Mouse (Mus musculus): Measurements from ENCODE around the gene Hand1.
"Not testable (repeated sequence)": the region's sequence is repeated elsewhere in the genome, so short reads cannot be mapped to it uniquely, and the experiment has no call there.

Hand1 gene

GRCm38 (mm10) chr11:57832552-57833201 is at the start of gene Hand1:
Hand1 (minus strand) TSS chr11:57832818.
- no peak for DNase-seq

DNA sequence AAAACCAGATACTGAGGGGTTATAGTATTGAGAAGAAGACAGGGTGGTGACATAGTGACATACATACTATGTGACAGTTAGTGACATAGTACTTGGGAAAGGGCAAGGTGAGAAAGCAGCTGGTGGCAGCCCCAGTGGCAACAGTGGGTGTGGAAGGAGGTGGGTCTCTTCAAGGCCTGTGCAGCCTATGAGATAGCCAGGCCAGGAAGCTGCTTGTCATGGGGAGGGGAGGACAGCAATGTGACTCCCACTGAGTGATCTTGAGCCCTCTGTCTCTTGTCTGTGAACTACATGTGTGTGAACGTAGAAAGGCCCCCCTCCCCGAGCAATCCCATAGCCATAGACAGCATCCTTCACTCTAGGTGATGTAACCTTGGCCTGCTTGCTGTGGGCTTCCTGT is 43.5 kb upstream of the Hand1 start:
- no peak for DNase-seq

DNA sequence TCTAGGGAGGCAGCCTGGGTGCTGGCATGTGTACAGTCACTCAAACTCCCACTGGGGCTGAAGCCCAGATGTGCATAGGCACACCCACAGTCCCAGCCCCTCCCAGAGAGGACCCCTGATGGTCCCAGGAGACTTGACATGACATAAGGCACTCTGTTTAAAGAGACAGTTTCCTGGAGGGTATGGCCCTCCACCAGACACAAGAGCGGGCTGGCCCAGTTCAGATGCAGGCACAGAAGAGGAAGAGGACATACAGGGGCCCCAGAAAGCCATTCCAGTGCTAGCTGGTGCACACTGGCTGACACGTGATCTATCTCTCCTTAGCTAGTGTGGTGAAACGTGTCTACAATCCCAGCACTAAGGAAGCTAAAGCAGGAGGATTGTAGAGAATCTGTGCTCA is 40.4 kb upstream of the Hand1 start:
- DNase-seq: no peak

DNA sequence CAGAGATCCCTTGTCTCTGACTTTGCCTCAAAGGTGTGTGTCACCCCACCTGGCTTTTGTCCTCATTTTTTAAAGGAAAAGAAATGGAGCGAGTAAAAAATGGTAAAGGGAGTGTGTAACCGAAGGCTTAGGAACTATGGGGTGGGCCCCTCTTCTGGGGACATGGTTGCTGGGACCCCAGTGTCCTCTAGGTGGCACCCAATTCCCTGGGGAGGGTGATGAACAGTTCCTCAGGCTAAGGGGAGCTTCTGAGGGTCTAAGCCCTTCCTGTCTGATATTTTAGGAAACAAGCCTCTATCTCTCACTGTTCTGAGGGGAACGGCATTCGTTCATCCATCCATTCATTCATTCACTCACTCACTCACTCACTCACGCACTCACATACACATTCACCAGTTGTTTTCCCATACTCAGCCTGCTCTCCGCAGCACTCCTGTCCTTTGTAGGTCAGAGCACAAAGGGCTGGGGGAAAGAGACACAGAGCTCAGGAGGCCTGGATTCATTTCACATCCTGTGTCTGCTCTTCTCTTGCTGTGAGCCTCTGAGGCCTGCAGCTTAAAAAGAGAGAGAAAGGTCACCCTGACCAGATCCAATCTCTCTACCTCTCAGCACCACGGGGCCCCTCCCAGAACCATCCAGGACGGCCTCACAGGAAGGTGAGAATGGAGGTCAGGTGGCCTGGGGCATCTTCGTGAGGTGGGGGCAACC is 36.3 kb upstream of the Hand1 start:
- DNase-seq: no peak

GRCm38 (mm10) chr11:57866466-57866865 is 33.8 kb upstream of the Hand1 start:
- DNase-seq: no peak

DNA sequence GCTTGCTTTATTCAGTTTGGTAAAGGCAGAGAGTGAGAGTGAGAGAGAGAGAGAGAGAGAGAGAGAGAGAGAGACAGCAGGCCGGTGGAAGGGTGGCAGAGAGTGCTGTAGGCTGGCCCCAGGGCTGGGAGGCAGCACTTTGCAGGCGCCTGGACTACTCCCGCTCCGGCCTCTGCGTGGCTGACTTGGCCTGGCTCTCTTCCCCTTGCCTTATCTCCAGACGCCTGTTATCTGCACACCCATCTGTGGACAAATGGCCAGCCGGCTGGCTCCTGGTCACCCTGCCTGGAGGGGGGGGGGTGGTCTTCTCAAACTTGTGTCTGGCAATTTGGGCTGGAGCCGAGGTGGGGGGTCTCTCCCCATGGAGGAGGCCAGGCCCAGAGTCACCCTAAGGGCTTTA is 32.0 kb upstream of the Hand1 start:
- DNase-seq: no peak

GRCm38 (mm10) chr11:57862088-57862487 is 29.5 kb upstream of the Hand1 start:
- DNase-seq: no peak

- no peak for DNase-seq
Observed at GRCm38 (mm10) chr11:57857709-57858108, 25.1 kb upstream of the Hand1 start.

- DNase-seq: no peak
Observed at GRCm38 (mm10) chr11:57853571-57853970, 21.0 kb upstream of the Hand1 start.

DNA sequence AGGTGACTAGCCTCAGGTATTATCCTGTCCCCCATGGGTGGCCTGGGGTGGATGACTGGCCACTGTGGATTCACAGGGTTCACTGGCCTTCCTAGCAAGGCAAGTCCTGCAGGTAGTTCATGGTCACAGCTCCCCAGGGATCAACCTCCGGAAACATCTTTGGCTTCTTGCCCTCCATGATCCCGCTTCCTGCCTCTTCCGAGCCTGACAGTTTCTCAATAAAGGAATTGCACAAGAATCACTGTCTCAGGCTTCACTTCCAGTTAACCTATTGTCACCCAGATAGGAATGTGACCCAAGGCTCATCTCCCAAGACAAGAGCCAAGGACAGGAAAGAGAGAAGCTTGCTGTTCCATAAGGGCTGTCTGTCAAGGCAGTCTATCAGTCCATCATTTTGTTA is 18.3 kb upstream of the Hand1 start:
- DNase-seq: no peak

- no peak for DNase-seq
Observed at GRCm38 (mm10) chr11:57850298-57850697, 17.7 kb upstream of the Hand1 start.

- DNase-seq: no peak
Observed at GRCm38 (mm10) chr11:57847396-57847795, 14.8 kb upstream of the Hand1 start.

DNA sequence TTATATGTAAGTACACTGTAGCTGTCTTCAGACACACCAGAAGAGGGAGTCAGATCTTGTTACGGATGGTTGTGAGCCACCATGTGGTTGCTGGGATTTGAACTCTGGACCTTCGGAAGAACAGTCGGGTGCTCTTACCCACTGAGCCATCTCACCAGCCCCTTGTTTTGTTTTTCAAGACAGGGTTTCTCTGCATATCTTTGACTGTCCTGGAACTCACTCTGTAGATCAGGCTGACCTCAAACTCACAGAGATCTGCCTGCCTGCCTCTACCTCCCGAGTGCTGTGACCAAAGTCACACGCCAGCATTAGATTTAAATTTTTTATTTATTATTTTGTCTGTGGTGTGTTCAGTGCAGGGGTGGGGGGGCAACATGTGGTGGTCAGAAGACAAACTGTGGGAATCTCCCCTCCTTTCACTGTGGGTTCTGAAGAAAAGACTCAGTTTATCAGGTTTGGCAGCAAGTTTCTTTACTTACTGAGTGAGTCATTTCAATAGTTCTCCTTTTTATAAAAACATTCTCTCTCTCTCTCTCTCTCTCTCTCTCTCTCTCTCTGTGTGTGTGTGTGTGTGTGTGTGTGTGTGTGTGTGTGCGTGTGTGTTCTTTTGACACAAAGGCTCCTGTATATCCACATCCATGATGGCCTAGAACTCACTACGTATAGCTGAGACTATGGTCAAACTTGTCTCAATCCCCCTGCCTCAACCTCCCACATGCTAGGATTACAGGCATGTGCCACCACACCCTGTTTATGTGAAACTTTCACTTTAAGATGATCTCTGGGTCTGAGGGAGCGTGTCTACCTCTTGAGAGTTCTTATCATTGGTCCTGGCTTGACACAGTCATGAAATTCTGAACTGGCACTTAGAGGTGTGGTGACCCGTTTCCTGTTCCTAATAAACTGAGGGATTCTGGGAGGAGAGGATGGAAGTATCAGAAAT is 14.1 kb upstream of the Hand1 start:
- DNase-seq: not testable (repeated sequence)

GRCm38 (mm10) chr11:57841391-57841790 is 8.8 kb upstream of the Hand1 start:
- no peak for DNase-seq

- DNase-seq: no peak
Observed at GRCm38 (mm10) chr11:57840986-57841385, 8.4 kb upstream of the Hand1 start.

GRCm38 (mm10) chr11:57837861-57838680 is 5.5 kb upstream of the Hand1 start:
- DNase-seq: no peak

DNA sequence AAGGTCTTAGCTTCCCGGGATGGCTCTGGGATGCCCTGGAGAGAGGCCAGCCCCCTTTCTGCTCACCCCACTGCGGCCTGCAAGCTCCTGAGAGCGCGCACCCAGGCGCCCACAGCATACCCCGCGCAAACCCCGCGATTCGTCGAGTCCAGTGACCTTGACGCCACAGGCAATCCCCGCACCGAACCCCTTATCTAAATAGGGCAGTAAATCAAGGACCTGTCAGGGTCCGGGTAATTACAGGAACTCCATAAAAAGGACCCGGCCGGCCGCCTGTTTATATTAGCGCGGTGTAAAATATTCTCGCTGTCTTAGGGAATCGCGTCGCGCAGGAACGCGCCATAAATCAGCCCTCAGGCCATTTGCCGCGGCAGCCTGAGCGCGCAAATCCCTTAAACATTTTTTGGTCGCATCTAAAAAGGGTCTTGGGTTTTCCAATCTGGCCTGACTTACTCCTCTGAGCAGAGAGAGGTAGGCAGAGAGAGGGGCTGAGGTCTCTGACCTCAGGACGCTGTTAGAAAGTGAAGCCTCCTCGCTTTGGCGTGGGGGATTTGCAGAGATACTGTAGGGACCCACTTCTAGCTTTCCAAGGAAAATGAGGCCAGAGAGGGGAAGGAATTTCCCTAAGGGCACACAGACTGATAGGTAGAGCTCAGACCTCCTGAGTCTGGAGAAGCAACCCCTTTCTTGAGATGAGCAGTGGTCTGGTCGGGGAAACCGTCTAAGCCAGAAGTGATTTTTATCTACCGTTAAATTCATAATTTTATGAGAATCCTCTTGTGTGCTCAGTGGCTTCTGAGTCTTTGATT is 4.5 kb upstream of the Hand1 start:
- DNase-seq: no peak

DNA sequence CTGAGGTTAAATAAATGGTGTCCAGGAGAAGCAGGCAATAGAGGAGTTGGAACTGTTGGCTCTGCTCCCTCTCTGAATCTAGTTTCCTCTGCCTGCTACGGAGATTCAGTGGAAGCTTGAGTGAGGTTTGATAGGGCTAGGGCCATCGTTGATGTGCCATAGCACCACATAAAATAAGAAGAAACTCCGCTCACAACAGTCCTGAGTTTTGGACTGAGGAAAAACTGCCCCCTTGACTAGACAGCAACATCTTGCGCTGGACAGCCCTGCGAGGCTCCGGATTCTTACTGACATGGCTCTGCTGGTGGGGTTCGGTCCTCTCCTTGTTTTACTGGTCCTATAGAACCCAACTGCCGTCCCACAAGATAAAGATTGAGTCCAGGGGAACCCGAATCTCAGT is 3.8 kb upstream of the Hand1 start:
- DNase-seq: no peak

GRCm38 (mm10) chr11:57835931-57836330 is 3.3 kb upstream of the Hand1 start:
- no peak for DNase-seq

GRCm38 (mm10) chr11:57835331-57835730 is 2.7 kb upstream of the Hand1 start:
- DNase-seq: no peak

DNA sequence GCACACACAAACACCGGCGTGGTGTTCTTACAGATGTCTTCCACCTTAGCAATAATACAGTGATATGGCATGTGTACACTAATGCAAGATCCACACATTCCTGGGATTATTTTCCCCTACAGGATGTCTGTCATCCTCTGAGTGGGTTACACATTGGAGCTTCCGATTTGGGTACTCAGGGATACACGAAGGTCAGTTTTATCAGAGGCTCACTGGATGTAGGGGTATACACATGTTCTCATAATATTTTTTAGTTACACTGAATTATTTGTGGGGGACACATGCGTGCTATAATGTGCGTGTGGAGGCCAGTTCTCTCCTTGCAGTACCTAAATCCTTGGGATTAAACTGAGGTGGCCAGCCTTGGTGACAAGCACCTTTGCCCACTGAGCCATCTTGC is 1.4 kb upstream of the Hand1 start:
- no peak for DNase-seq
